Mouse (Mus musculus) heart, embryonic 10.5 days (tissue): Measurements from ENCODE around the gene Zfp148. TPM values are rescaled to one million over a fixed set of nuclear protein-coding genes. Genes with fewer than 3 reads are reported as not detected.

Experiments used
- DNase-seq: peaks from one replicate; pipeline ENCODE4 v3.0.0-alpha.2; 2017; ENCODE audit warnings: low spot score
- H3K27ac ChIP-seq: fragments of 300-500 bp; sonication (generic); 2 replicates; pipeline ENCODE4 v1.5.1; 2016; ENCODE audit warnings: mild to moderate bottlenecking
- H3K27me3 ChIP-seq: fragments of 300-500 bp; sonication (generic); 2 replicates; pipeline ENCODE4 v1.6.1; 2016; ENCODE audit warnings: mild to moderate bottlenecking; ENCODE audit not compliant: poor library complexity, insufficient read depth, severe bottlenecking
- H3K36me3 ChIP-seq: fragments of 300-500 bp; sonication (generic); 2 replicates; pipeline ENCODE4 v1.6.1; 2016; ENCODE audit warnings: mild to moderate bottlenecking, moderate library complexity
- H3K4me1 ChIP-seq: fragments of 300-500 bp; sonication (generic); 2 replicates; pipeline ENCODE4 v1.6.1; 2016; ENCODE audit warnings: mild to moderate bottlenecking
- H3K4me3 ChIP-seq: fragments of 300-500 bp; sonication (generic); 2 replicates; pipeline ENCODE4 v1.5.1; 2016; ENCODE audit warnings: mild to moderate bottlenecking, moderate library complexity
- H3K9me3 ChIP-seq: fragments of 300-500 bp; sonication (generic); 2 replicates; pipeline ENCODE4 v1.6.1; 2016; ENCODE audit warnings: mild to moderate bottlenecking, moderate library complexity
- WGBS: fragments of 180-500 bp; shearing (Covaris S2); methylation state at CpG from one replicate; pipeline ENCODE4 v1.1.7; 2016; 5-methylcytosine and 5-hydroxymethylcytosine counted together
- polyA plus RNA-seq: library from polyadenylated mRNA; unstranded; fragments of >200 nt; fragmentation: Nextera tagmentation; extraction: Ambion mirVana; gene quantifications from 2 replicates; pipeline ENCODE4 v1.2.1, GENCODE M21; 2016

Zfp148 gene
- polyA plus RNA-seq, 1 experiment from 2014 or later, result 38.0 TPM

DNA sequence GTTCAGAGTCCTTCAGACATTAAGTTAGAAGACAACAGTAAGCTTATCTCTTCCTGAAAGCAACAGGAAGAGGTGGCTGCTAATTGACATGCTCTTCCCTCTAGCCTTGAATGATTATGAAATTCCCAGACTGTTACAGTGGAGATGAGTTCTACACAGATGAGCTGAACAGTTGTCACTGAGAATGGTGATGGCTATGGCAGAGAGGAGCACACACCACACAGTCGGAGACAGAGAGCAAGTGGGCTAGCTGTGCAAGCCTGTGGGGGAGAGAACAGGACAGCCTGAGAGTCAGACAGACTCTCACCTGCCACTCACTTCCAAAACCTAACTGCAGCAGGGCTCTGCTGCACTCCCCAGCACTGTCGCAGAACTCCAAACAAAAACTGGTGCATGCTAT lies 51.0 kb downstream of the Zfp148 start:
- DNase-seq, result no peak
- peaks cover 44% of the 10 kb centered on the region for H3K36me3 ChIP-seq
- 75% methylated on average over 2 of the region's 2 CpGs for WGBS
- no peak overlapping the region for H3K27ac ChIP-seq
- no peak overlapping the region for H3K4me3 ChIP-seq
- no peaks in the 10 kb centered on the region for H3K9me3 ChIP-seq
- H3K27me3 ChIP-seq, result no peaks in the 10 kb centered on the region
- no peaks in the 10 kb centered on the region for H3K4me1 ChIP-seq

DNA sequence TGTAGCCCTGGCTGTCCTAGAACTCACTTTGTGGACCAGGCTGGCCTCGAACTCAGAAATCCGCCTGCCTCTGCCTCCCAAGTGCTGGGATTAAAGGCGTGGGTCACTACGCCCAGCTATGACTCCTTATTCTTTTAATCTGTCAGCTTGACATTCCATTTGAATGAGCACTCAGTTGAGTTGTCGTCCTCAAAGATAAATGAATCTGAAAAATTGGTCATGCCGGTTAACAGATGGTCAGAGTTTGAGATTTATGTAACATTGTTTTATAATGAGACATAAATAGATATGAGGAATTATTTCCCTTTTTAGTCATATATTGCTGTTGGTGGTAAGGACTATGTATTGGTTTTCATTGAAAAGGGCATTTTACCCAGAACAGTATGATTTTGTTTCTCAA lies 60.4 kb downstream of the Zfp148 start:
- Histone ChIP-seq H3K36me3 (peaks cover 19% of the 10 kb centered on the region), H3K4me1 (no peaks in the 10 kb centered on the region), H3K9me3 (no peaks in the 10 kb centered on the region), H3K4me3 (no peak overlapping the region), H3K27me3 (no peaks in the 10 kb centered on the region), H3K27ac (no peak overlapping the region)
- WGBS, result 89% methylated on average over 6 of the region's 6 CpGs
- no peak for DNase-seq

GRCm38 (mm10) chr16:33446830-33447229 lies 66.2 kb downstream of the Zfp148 start:
- no peak for DNase-seq
- Histone ChIP-seq H3K4me1 (peaks cover 9% of the 10 kb centered on the region; the same call in 1 of the 2 replicates), H3K27ac (no peak overlapping the region), H3K4me3 (no peak overlapping the region), H3K27me3 (no peaks in the 10 kb centered on the region), H3K9me3 (no peaks in the 10 kb centered on the region), H3K36me3 (no peaks in the 10 kb centered on the region)
- 72% methylated on average over 5 of the region's 5 CpGs for WGBS

DNA sequence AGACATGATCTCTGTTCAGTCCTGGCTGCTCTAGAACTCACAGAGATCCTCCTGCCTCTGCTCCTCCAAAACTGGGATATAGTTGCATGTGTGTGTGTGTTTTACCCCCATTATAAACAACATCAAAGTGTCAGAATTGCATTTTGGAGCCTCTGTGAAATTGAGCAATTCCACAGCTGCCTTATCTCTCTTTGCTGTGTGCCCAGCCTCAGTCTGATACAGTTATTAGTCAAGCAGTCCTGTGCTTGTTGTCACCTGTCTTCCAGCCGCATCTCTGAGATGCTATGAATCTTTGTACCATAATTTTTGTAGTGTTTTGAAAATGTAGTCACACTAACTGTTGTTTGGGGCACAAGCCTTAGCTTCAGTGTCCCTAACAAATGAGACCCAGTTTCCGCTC lies 73.2 kb downstream of the Zfp148 start:
- H3K27ac ChIP-seq, result 0 out of 2 replicates have a peak overlapping the region, but pooled peaks have one; percentile 4
- DNase-seq, result no peak
- 72% methylated on average over 2 of the region's 2 CpGs for WGBS
- no peak overlapping the region for H3K4me3 ChIP-seq
- peaks cover 10% of the 10 kb centered on the region for H3K4me1 ChIP-seq
- H3K36me3 ChIP-seq, result peaks cover 17% of the 10 kb centered on the region
- H3K9me3 ChIP-seq, result no peaks in the 10 kb centered on the region
- no peaks in the 10 kb centered on the region for H3K27me3 ChIP-seq

GRCm38 (mm10) chr16:33454306-33454705 lies 73.7 kb downstream of the Zfp148 start:
- H3K4me3 ChIP-seq, result no peak overlapping the region
- peaks cover 10% of the 10 kb centered on the region for H3K4me1 ChIP-seq
- 57% methylated on average over 2 of the region's 2 CpGs for WGBS
- no peak for DNase-seq
- no peaks in the 10 kb centered on the region for H3K27me3 ChIP-seq
- H3K9me3 ChIP-seq, result no peaks in the 10 kb centered on the region; the same call in 1 of the 2 replicates
- peaks cover 22% of the 10 kb centered on the region for H3K36me3 ChIP-seq
- H3K27ac ChIP-seq, result 0 out of 2 replicates have a peak overlapping the region, but pooled peaks have one; percentile 4

DNA sequence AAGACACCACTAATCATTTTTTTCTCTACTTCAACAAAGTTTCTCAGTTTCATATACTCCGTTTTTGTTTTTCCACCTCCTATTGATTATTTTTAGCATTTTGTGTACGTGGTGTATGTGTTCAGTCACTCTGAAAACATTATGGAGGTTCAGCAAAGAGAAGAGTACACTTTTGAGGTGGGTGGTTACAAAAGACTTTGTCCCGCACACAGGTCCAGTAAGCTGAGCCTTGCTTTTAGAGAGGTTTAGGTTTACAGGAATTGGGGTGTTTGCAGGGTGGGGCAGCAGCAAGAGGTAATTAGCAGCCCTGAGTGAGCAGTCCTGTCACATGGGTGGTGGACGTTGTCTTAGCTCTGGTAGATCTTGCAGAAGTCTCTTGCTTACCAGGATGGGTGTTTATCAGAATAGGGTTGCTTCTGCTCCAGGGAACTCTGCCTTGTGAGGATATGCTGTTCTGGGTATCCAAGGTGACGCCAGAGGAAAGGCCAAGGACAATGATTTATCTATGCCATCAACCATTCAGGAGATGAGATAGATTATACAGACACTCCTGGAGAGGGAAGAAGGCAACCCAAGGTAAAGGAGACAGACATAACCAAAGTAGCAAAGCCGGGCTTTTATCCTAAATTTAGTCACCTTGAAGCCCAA lies 74.8 kb downstream of the Zfp148 start:
- Histone ChIP-seq H3K4me3 (no peak overlapping the region), H3K27me3 (no peaks in the 10 kb centered on the region), H3K9me3 (no peaks in the 10 kb centered on the region; the same call in 1 of the 2 replicates), H3K36me3 (peaks cover 30% of the 10 kb centered on the region), H3K4me1 (peaks cover 10% of the 10 kb centered on the region), H3K27ac (no peak overlapping the region)
- no peak for DNase-seq
- WGBS, result 79% methylated on average over 6 of the region's 6 CpGs

- H3K36me3 ChIP-seq, result peaks cover 30% of the 10 kb centered on the region
- DNase-seq, result no peak
- no peaks in the 10 kb centered on the region; the same call in 1 of the 2 replicates for H3K9me3 ChIP-seq
- H3K4me1 ChIP-seq, result peaks cover 8% of the 10 kb centered on the region
- no peak overlapping the region for H3K27ac ChIP-seq
- whole genome bisulfite sequencing, result 90% methylated on average over 1 of the region's 1 CpGs
- H3K27me3 ChIP-seq, result no peaks in the 10 kb centered on the region
- no peak overlapping the region for H3K4me3 ChIP-seq
Observed at GRCm38 (mm10) chr16:33459101-33459500, 78.5 kb downstream of the Zfp148 start.

- H3K27me3 ChIP-seq, result no peaks in the 10 kb centered on the region
- H3K27ac ChIP-seq, result no peak overlapping the region
- H3K4me1 ChIP-seq, result no peaks in the 10 kb centered on the region
- H3K36me3 ChIP-seq, result peaks cover 33% of the 10 kb centered on the region
- WGBS, result 67% methylated on average over 3 of the region's 3 CpGs
- DNase-seq, result no peak
- H3K4me3 ChIP-seq, result no peak overlapping the region
- no peaks in the 10 kb centered on the region; the same call in 1 of the 2 replicates for H3K9me3 ChIP-seq
Observed at GRCm38 (mm10) chr16:33461416-33461815, 80.8 kb downstream of the Zfp148 start.

GRCm38 (mm10) chr16:33464509-33465241 lies 84.0 kb downstream of the Zfp148 start:
- no peaks in the 10 kb centered on the region for H3K9me3 ChIP-seq
- 93% methylated on average over 4 of the region's 4 CpGs for WGBS
- H3K4me3 ChIP-seq, result no peak overlapping the region
- no peaks in the 10 kb centered on the region for H3K27me3 ChIP-seq
- no peak for DNase-seq
- H3K4me1 ChIP-seq, result peaks cover 5% of the 10 kb centered on the region
- H3K27ac ChIP-seq, result no peak overlapping the region
- H3K36me3 ChIP-seq, result peaks cover 24% of the 10 kb centered on the region

GRCm38 (mm10) chr16:33465242-33465614 lies 84.6 kb downstream of the Zfp148 start:
- 92% methylated on average over 4 of the region's 4 CpGs for WGBS

GRCm38 (mm10) chr16:33467451-33467850 lies 86.8 kb downstream of the Zfp148 start:
- no peak for DNase-seq
- H3K27ac ChIP-seq, result no peak overlapping the region
- WGBS, result 66% methylated on average over 6 of the region's 6 CpGs
- no peaks in the 10 kb centered on the region for H3K9me3 ChIP-seq
- no peak overlapping the region for H3K4me3 ChIP-seq
- peaks cover 23% of the 10 kb centered on the region for H3K36me3 ChIP-seq
- H3K4me1 ChIP-seq, result peaks cover 5% of the 10 kb centered on the region
- H3K27me3 ChIP-seq, result no peaks in the 10 kb centered on the region

More at GRCm38 (mm10) chr16:33465242-33465614, 84.6 kb downstream of the Zfp148 start:
- Histone ChIP-seq H3K27ac (no peak overlapping the region), H3K4me1 (peaks cover 5% of the 10 kb centered on the region), H3K36me3 (peaks cover 20% of the 10 kb centered on the region), H3K27me3 (no peaks in the 10 kb centered on the region), H3K9me3 (no peaks in the 10 kb centered on the region), H3K4me3 (no peak overlapping the region)
- DNase-seq, result no peak

GRCm38 (mm10) chr16:33469973-33470372 lies 89.3 kb downstream of the Zfp148 start:
- H3K9me3 ChIP-seq, result no peaks in the 10 kb centered on the region
- H3K27me3 ChIP-seq, result no peaks in the 10 kb centered on the region
- H3K4me1 ChIP-seq, result peaks cover 5% of the 10 kb centered on the region
- no peak for DNase-seq
- H3K36me3 ChIP-seq, result peaks cover 39% of the 10 kb centered on the region
- no peak overlapping the region for H3K4me3 ChIP-seq
- no peak overlapping the region for H3K27ac ChIP-seq

DNA sequence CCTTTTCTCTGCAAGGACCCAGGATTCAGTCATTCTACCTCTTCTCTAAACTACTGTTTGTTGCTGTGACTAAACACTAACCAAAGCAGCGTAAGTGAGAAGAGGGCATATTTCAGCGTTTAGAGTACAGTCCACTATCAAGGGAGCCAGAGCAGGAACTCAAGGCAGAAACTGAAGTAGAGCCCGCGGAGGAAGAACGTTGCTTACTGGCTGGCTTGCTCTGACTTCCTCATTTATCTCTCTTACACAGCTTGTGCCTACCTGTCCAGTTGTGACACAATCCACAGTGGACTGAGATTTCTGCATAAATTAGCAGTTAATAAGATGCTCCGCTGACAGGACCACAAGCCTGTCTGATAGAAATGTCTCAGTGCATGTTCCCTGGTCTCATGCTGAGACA lies 93.7 kb downstream of the Zfp148 start:
- Histone ChIP-seq H3K36me3 (peaks cover 58% of the 10 kb centered on the region), H3K27ac (no peak overlapping the region), H3K4me1 (no peaks in the 10 kb centered on the region), H3K9me3 (no peaks in the 10 kb centered on the region), H3K4me3 (no peak overlapping the region), H3K27me3 (no peaks in the 10 kb centered on the region)
- DNase-seq, result peak; percentile 28
- WGBS, result 93% methylated on average over 6 of the region's 6 CpGs
